Mouse (Mus musculus) erythroblast, embryonic 14.5 days (primary cell): ENCODE data around the gene Elmod3. TPM values are rescaled to one million over a fixed set of nuclear protein-coding genes. Genes with fewer than 3 reads are reported as not detected.

Experiments
- H3K27me3 ChIP-seq: 2 replicates; pipeline ENCODE4 v1.6.1; 2012; ENCODE audit warnings: inconsistent platforms; ENCODE audit not compliant: control insufficient read depth
- H3K36me3 ChIP-seq: 2 replicates; pipeline ENCODE4 v1.6.1; 2012; ENCODE audit warnings: mild to moderate bottlenecking, inconsistent platforms; ENCODE audit not compliant: control insufficient read depth
- H3K4me1 ChIP-seq: 2 replicates; pipeline ENCODE4 v1.6.1; 2012; ENCODE audit warnings: inconsistent platforms; ENCODE audit not compliant: control insufficient read depth
- H3K4me3 ChIP-seq: replicated peaks from 2 replicates; pipeline ENCODE3; 2012; ENCODE audit warnings: moderate library complexity, mild to moderate bottlenecking, inconsistent platforms
- H3K9me3 ChIP-seq: 2 replicates; pipeline ENCODE4 v1.6.1; 2012; ENCODE audit warnings: low read length, inconsistent platforms, mixed read lengths; ENCODE audit not compliant: control insufficient read depth
- GATA1 ChIP-seq: IDR thresholded peaks from 2 replicates; pipeline ENCODE4 v1.6.1; 2012; ENCODE audit warnings: low read length, inconsistent platforms, mixed read lengths
- TAL1 ChIP-seq: IDR thresholded peaks from 3 replicates; pipeline ENCODE4 v1.6.1; 2012; ENCODE audit warnings: low read length, inconsistent platforms, mixed read lengths
- polyA plus RNA-seq: library from polyadenylated mRNA; stranded (reverse); fragments of >175 nt; gene quantifications from 2 replicates; pipeline ENCODE4 v1.2.3, GENCODE M21; 2012

Elmod3 gene
- polyA plus RNA-seq, 1 experiment = 0.15 TPM

- Histone ChIP-seq H3K9me3 (no peaks in the 10 kb centered on the region), H3K4me1 (peaks cover 38% of the 10 kb centered on the region), H3K36me3 (peaks cover 25% of the 10 kb centered on the region), H3K27me3 (0 out of 2 replicates have a peak, but pooled peaks cover 2% of the 10 kb centered on the region), H3K4me3 (peak within 1 kb of the TSS; percentile 85)
- TF ChIP-seq TAL1 = no peak
- TF ChIP-seq GATA1 = no peak
Observed at GRCm38 (mm10) chr6:72616643-72617288, 18.6 kb upstream of the Elmod3 start, which contains the start of gene Tgoln1. Tgoln1 (minus strand) TSS chr6:72617000.

GRCm38 (mm10) chr6:72615561-72616375 lies 17.6 kb upstream of the Elmod3 start:
- peak overlapping the region; percentile 85 for H3K4me3 ChIP-seq
- H3K9me3 ChIP-seq = no peaks in the 10 kb centered on the region
- H3K36me3 ChIP-seq = peaks cover 35% of the 10 kb centered on the region
- 0 out of 2 replicates have a peak, but pooled peaks cover 2% of the 10 kb centered on the region for H3K27me3 ChIP-seq
- H3K4me1 ChIP-seq = peaks cover 35% of the 10 kb centered on the region
- TF ChIP-seq GATA1 (no peak), TAL1 (no peak)

GRCm38 (mm10) chr6:72615151-72615550 lies 16.9 kb upstream of the Elmod3 start:
- Histone ChIP-seq H3K9me3 (no peaks in the 10 kb centered on the region), H3K4me3 (peak overlapping the region; percentile 85), H3K36me3 (peaks cover 41% of the 10 kb centered on the region), H3K4me1 (peaks cover 35% of the 10 kb centered on the region), H3K27me3 (0 out of 2 replicates have a peak, but pooled peaks cover under 1% of the 10 kb centered on the region)
- TF ChIP-seq TAL1 = no peak
- TF ChIP-seq GATA1 = no peak

- Histone ChIP-seq H3K36me3 (peaks cover 83% of the 10 kb centered on the region), H3K4me1 (peaks cover 19% of the 10 kb centered on the region)
Observed at GRCm38 (mm10) chr6:72610261-72610660, 12.0 kb upstream of the Elmod3 start.

GRCm38 (mm10) chr6:72608662-72609184 lies 10.5 kb upstream of the Elmod3 start:
- Histone ChIP-seq H3K9me3 (no peaks in the 10 kb centered on the region), H3K4me1 (peaks cover 4% of the 10 kb centered on the region), H3K36me3 (peaks cover 92% of the 10 kb centered on the region), H3K4me3 (no peak overlapping the region), H3K27me3 (no peaks in the 10 kb centered on the region)
- TF ChIP-seq TAL1 (no peak), GATA1 (no peak)

More at GRCm38 (mm10) chr6:72610261-72610660, 12.0 kb upstream of the Elmod3 start:
- TF ChIP-seq TAL1 = no peak
- TF ChIP-seq GATA1 = no peak
- Histone ChIP-seq H3K27me3 (no peaks in the 10 kb centered on the region), H3K4me3 (no peak overlapping the region), H3K9me3 (no peaks in the 10 kb centered on the region)

- TF ChIP-seq TAL1 = no peak
- no peak for TF ChIP-seq GATA1
- Histone ChIP-seq H3K27me3 (no peaks in the 10 kb centered on the region), H3K4me3 (no peak overlapping the region), H3K4me1 (no peaks in the 10 kb centered on the region), H3K9me3 (no peaks in the 10 kb centered on the region), H3K36me3 (peaks cover 90% of the 10 kb centered on the region)
Observed at GRCm38 (mm10) chr6:72607676-72608075, 9.5 kb upstream of the Elmod3 start.

GRCm38 (mm10) chr6:72607060-72607459 lies 8.8 kb upstream of the Elmod3 start:
- TF ChIP-seq TAL1 = no peak
- no peak for TF ChIP-seq GATA1

GRCm38 (mm10) chr6:72604066-72604465 lies 5.9 kb upstream of the Elmod3 start:
- H3K27me3 ChIP-seq = no peaks in the 10 kb centered on the region
- no peak for TF ChIP-seq GATA1
- TF ChIP-seq TAL1 = no peak
- no peaks in the 10 kb centered on the region for H3K9me3 ChIP-seq
- peaks cover 5% of the 10 kb centered on the region for H3K4me1 ChIP-seq
- H3K4me3 ChIP-seq = no peak overlapping the region
- peaks cover 57% of the 10 kb centered on the region for H3K36me3 ChIP-seq

More at GRCm38 (mm10) chr6:72607060-72607459, 8.8 kb upstream of the Elmod3 start:
- H3K36me3 ChIP-seq = peaks cover 86% of the 10 kb centered on the region
- H3K27me3 ChIP-seq = no peaks in the 10 kb centered on the region
- H3K9me3 ChIP-seq = no peaks in the 10 kb centered on the region
- no peaks in the 10 kb centered on the region for H3K4me1 ChIP-seq
- H3K4me3 ChIP-seq = no peak overlapping the region

- H3K4me3 ChIP-seq = no peak overlapping the region
- H3K4me1 ChIP-seq = peaks cover 28% of the 10 kb centered on the region
- TF ChIP-seq TAL1 (no peak), GATA1 (peak; percentile 64; the same call in 1 of the 2 replicates)
- peaks cover 38% of the 10 kb centered on the region for H3K36me3 ChIP-seq
- H3K27me3 ChIP-seq = no peaks in the 10 kb centered on the region
- H3K9me3 ChIP-seq = no peaks in the 10 kb centered on the region
Observed at GRCm38 (mm10) chr6:72601732-72602131, 3.5 kb upstream of the Elmod3 start.
